Mouse (Mus musculus): Measurements from ENCODE around the gene Notch4.

DNA sequence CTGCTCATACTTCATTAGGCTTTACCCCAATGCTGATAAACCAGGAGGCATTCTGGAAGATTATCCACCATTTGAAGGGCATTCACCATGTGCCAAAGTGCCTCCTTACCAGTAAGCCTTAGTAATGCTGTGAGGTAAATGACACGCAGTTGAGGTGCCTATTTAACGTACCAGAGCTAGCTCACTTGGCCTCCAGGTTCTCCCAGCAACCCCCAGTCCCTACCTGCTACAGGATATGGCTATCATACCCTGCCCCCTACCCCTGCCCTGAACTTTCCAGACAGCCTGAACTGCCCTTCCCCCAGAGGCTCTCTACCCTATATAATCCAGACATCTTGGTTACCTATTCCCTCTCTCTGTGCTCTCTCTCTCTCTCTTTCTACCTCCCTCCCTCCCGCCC, 24.7 kb downstream of the Notch4 start:
- TF ChIP-seq ZNF384 (IDR thresholded peaks at IDR 0.05; ENCODE audit: low read depth, low read length) (no peak), ZC3H11A (IDR thresholded peaks at IDR 0.05; ENCODE audit: borderline replicate concordance, low read depth, low read length) (no peak), MAFK (IDR thresholded peaks at IDR 0.05; ENCODE audit: insufficient read depth, low read depth, low read length) (no peak), CHD2 (IDR thresholded peaks at IDR 0.05; ENCODE audit: low read depth, low read length) (no peak)
